Mouse (Mus musculus): Measurements from ENCODE around the gene Krt8. TPM values are rescaled to one million over a fixed set of nuclear protein-coding genes. Genes with fewer than 3 reads are reported as not detected.
A peak's percentile ranks its signal among the peaks of the same experiment; 100 is the strongest.

Krt8 gene
- polyA plus RNA-seq (2012; rRNA removed) (3.7 and 7.9 TPM in 2 replicates), polyA plus RNA-seq (2014; fragmentation: Nextera tagmentation; extraction: Ambion mirVana) (13.2 and 19.8 TPM in 2 replicates)

- no peak within 1 kb of the TSS for H3K27ac ChIP-seq (replicated peaks; ENCODE audit: low read depth, low read length)
- 25% methylated on average over 10 of the region's 11 CpGs for WGBS
- no peak within 1 kb of the TSS for H3K9ac ChIP-seq (ENCODE audit: low read depth, low read length, severe bottlenecking)
- peak within 1 kb of the TSS; percentile 56 for H3K4me2 ChIP-seq (replicated peaks; ENCODE audit: low read depth, low read length, severe bottlenecking)
- no peaks in the 10 kb centered on the region for H3K9me3 ChIP-seq (ENCODE audit: control insufficient read depth, low read length)
- DNase-seq (ENCODE audit: low spot score) (no peak), ATAC-seq (ENCODE audit: low FRiP score, low read depth) (no peak)
- peak within 1 kb of the TSS; percentile 30 for H3K4me3 ChIP-seq (replicated peaks; ENCODE audit: low read length)
- no peaks in the 10 kb centered on the region for H3K36me3 ChIP-seq (ENCODE audit: control insufficient read depth, insufficient read depth, low read length)
- H3K27me3 ChIP-seq (ENCODE audit: control insufficient read depth, insufficient read depth, low read length) = peaks cover 27% of the 10 kb centered on the region
- H3K4me1 ChIP-seq (ENCODE audit: control insufficient read depth, insufficient read depth, low read length) = peaks cover 34% of the 10 kb centered on the region
- no peak for TF ChIP-seq POLR2A (IDR thresholded peaks at IDR 0.05; ENCODE audit: borderline replicate concordance, extremely low read depth, insufficient read depth, insufficient read length)
Observed at GRCm38 (mm10) chr15:102004189-102004588, at the start of gene Krt8. Krt8 (minus strand) TSS chr15:102004482.

DNA sequence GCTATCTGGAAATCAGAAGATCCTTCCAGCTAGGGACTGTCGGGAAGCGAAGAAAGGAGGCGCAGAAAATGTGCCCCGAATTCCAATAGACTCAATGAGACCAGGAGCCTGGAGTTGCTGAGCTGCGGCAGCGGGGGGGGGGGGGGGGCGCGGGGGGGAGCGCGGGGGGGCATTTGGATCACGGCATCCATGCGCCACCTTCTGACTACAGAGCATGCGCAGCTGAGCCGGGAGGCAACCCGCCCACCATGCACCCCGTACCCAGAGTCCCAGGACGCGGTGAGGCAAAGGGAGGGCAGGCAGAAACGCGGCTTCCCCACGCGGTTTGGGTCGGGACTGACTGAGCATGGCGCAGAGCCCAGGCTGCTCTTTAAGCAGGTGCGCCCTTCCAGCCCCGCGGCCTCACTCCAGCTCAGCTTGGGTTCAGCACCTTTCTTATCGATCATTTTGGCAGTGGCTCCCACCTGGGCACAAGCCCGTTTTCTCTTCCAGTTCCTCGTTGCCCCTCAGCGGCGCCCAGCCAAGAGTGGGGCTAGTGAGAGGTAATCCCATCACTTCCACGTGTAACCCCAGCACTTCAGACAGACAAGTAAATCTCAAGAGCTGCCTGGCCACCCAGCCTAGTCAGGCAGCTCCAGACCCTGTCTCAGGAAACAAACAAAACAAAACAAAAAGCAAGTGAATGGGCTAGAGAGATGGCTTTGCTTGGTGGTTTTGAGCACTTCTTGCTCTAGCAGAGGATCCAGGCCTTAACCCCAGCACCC lies 47.8 kb upstream of the Krt8 start:
- TF ChIP-seq POLR2A (IDR thresholded peaks at IDR 0.05; ENCODE audit: borderline replicate concordance, extremely low read depth, insufficient read depth, insufficient read length) = 0 out of 2 replicates have a peak, but pooled peaks have one; percentile 51
- no peaks in the 10 kb centered on the region for H3K9me3 ChIP-seq (ENCODE audit: control insufficient read depth, low read length)

GRCm38 (mm10) chr15:102049871-102050270 lies 45.6 kb upstream of the Krt8 start:
- no peak for TF ChIP-seq POLR2A (IDR thresholded peaks at IDR 0.05; ENCODE audit: borderline replicate concordance, extremely low read depth, insufficient read depth, insufficient read length)
- Histone ChIP-seq H3K36me3 (ENCODE audit: control insufficient read depth, insufficient read depth, low read length) (no peaks in the 10 kb centered on the region), H3K27me3 (ENCODE audit: control insufficient read depth, insufficient read depth, low read length) (no peaks in the 10 kb centered on the region), H3K4me1 (ENCODE audit: control insufficient read depth, insufficient read depth, low read length) (no peaks in the 10 kb centered on the region), H3K9me3 (ENCODE audit: control insufficient read depth, low read length) (no peaks in the 10 kb centered on the region), H3K9ac (ENCODE audit: low read depth, low read length, severe bottlenecking) (no peak overlapping the region), H3K4me3 (replicated peaks; ENCODE audit: low read length) (no peak overlapping the region), H3K27ac (replicated peaks; ENCODE audit: low read depth, low read length) (no peak overlapping the region), H3K4me2 (replicated peaks; ENCODE audit: low read depth, low read length, severe bottlenecking) (no peak overlapping the region)
- ATAC-seq (ENCODE audit: low FRiP score, low read depth) (no peak), DNase-seq (ENCODE audit: low spot score) (no peak)

More for the DNA sequence above, 47.8 kb upstream of the Krt8 start:
- Histone ChIP-seq H3K27me3 (ENCODE audit: control insufficient read depth, insufficient read depth, low read length) (no peaks in the 10 kb centered on the region), H3K4me2 (replicated peaks; ENCODE audit: low read depth, low read length, severe bottlenecking) (peak overlapping the region; percentile 75), H3K4me3 (replicated peaks; ENCODE audit: low read length) (peak overlapping the region; percentile 46), H3K9ac (ENCODE audit: low read depth, low read length, severe bottlenecking) (peak overlapping the region; percentile 60), H3K4me1 (ENCODE audit: control insufficient read depth, insufficient read depth, low read length) (no peaks in the 10 kb centered on the region), H3K27ac (replicated peaks; ENCODE audit: low read depth, low read length) (no peak overlapping the region; the same call in 1 of the 2 replicates), H3K36me3 (ENCODE audit: control insufficient read depth, insufficient read depth, low read length) (no peaks in the 10 kb centered on the region)
- WGBS = 2% methylated on average over 19 of the region's 33 CpGs
- ATAC-seq (ENCODE audit: low FRiP score, low read depth) (peak; percentile 81), DNase-seq (ENCODE audit: low spot score) (peak; percentile 68)

DNA sequence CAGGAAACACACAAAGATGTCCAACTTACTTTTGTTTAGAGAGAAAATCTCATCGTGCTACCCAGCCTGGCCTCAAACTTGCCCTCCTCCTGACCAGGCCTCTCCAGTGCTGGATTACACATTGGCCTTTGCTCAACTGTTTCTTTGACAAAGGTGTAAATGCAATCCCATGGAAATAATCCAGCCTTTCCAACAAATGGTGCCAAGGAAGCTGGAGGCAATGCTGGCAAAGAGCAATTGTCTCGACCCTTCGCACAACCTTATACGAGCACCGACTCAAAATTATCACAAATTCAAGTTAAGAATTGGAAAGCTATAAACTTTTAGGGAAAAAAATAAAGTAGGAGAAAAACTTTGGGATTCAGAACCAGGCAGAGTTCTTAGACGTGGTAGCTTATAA lies 43.7 kb upstream of the Krt8 start:
- DNase-seq (ENCODE audit: low spot score) = no peak
- H3K27ac ChIP-seq (replicated peaks; ENCODE audit: low read depth, low read length) = no peak overlapping the region
- H3K27me3 ChIP-seq (ENCODE audit: control insufficient read depth, insufficient read depth, low read length) = no peaks in the 10 kb centered on the region
- no peaks in the 10 kb centered on the region for H3K9me3 ChIP-seq (ENCODE audit: control insufficient read depth, low read length)
- H3K9ac ChIP-seq (ENCODE audit: low read depth, low read length, severe bottlenecking) = no peak overlapping the region
- no peak for ATAC-seq (ENCODE audit: low FRiP score, low read depth)
- H3K4me3 ChIP-seq (replicated peaks; ENCODE audit: low read length) = no peak overlapping the region
- no peak overlapping the region for H3K4me2 ChIP-seq (replicated peaks; ENCODE audit: low read depth, low read length, severe bottlenecking)
- no peaks in the 10 kb centered on the region for H3K36me3 ChIP-seq (ENCODE audit: control insufficient read depth, insufficient read depth, low read length)
- no peak for TF ChIP-seq POLR2A (IDR thresholded peaks at IDR 0.05; ENCODE audit: borderline replicate concordance, extremely low read depth, insufficient read depth, insufficient read length)
- 89% methylated on average over 6 of the region's 6 CpGs for WGBS
- no peaks in the 10 kb centered on the region for H3K4me1 ChIP-seq (ENCODE audit: control insufficient read depth, insufficient read depth, low read length)

- Histone ChIP-seq H3K27ac (replicated peaks; ENCODE audit: low read depth, low read length) (no peak overlapping the region), H3K4me2 (replicated peaks; ENCODE audit: low read depth, low read length, severe bottlenecking) (no peak overlapping the region), H3K9ac (ENCODE audit: low read depth, low read length, severe bottlenecking) (no peak overlapping the region), H3K4me3 (replicated peaks; ENCODE audit: low read length) (no peak overlapping the region), H3K9me3 (ENCODE audit: control insufficient read depth, low read length) (no peaks in the 10 kb centered on the region), H3K36me3 (ENCODE audit: control insufficient read depth, insufficient read depth, low read length) (no peaks in the 10 kb centered on the region), H3K4me1 (ENCODE audit: control insufficient read depth, insufficient read depth, low read length) (no peaks in the 10 kb centered on the region), H3K27me3 (ENCODE audit: control insufficient read depth, insufficient read depth, low read length) (no peaks in the 10 kb centered on the region)
- WGBS = 84% methylated on average over 10 of the region's 10 CpGs
- TF ChIP-seq POLR2A (IDR thresholded peaks at IDR 0.05; ENCODE audit: borderline replicate concordance, extremely low read depth, insufficient read depth, insufficient read length) = no peak
- DNase-seq (ENCODE audit: low spot score) = no peak
- no peak for ATAC-seq (ENCODE audit: low FRiP score, low read depth)
Observed at GRCm38 (mm10) chr15:102045691-102046090, 41.4 kb upstream of the Krt8 start.

Measured in limb, embryonic 14.5 days (tissue).